Mouse (Mus musculus): Measurements from ENCODE around the gene Calhm2. TPM values are rescaled to one million over a fixed set of nuclear protein-coding genes. Genes with fewer than 3 reads are reported as not detected.
"Not testable (repeated sequence)": the region's sequence is repeated elsewhere in the genome, so short reads cannot be mapped to it uniquely, and the experiment has no call there.

The Calhm2 gene
- polyA plus RNA-seq, 1 experiment from 2014 or later = 0.84 TPM

GRCm38 (mm10) chr19:47157664-47158063, 19.6 kb upstream of the Calhm2 start, which contains the start of gene Calhm3:
Gene Calhm3 (minus strand): TSS chr19:47157764.
- WGBS = 85% methylated on average over 11 of the region's 11 CpGs
- Histone ChIP-seq H3K36me3 (ENCODE audit: control insufficient read depth, insufficient read depth) (no peaks in the 10 kb centered on the region), H3K9me3 (ENCODE audit: control insufficient read depth, low read length) (no peaks in the 10 kb centered on the region), H3K4me2 (ENCODE audit: low read length) (no peak within 1 kb of the TSS), H3K27ac (ENCODE audit: low read length) (no peak within 1 kb of the TSS), H3K4me3 (replicated peaks; ENCODE audit: low read length) (no peak within 1 kb of the TSS), H3K9ac (replicated peaks; ENCODE audit: low read depth, low read length) (no peak within 1 kb of the TSS), H3K4me1 (replicated peaks; ENCODE audit: control insufficient read depth, insufficient read depth, low read length) (no peaks in the 10 kb centered on the region), H3K27me3 (replicated peaks; ENCODE audit: control insufficient read depth, insufficient read depth, low read length) (no peaks in the 10 kb centered on the region)
- ATAC-seq = no peak

- no peak overlapping the region for H3K4me2 ChIP-seq (ENCODE audit: low read length)
- no peaks in the 10 kb centered on the region for H3K36me3 ChIP-seq (ENCODE audit: control insufficient read depth, insufficient read depth)
- H3K4me3 ChIP-seq (replicated peaks; ENCODE audit: low read length) = no peak overlapping the region
- no peaks in the 10 kb centered on the region for H3K9me3 ChIP-seq (ENCODE audit: control insufficient read depth, low read length)
- 0 out of 2 replicates have a peak, but pooled peaks cover 2% of the 10 kb centered on the region for H3K4me1 ChIP-seq (replicated peaks; ENCODE audit: control insufficient read depth, insufficient read depth, low read length)
- H3K9ac ChIP-seq (replicated peaks; ENCODE audit: low read depth, low read length) = no peak overlapping the region
- no peak for ATAC-seq
- 92% methylated on average over 7 of the region's 7 CpGs for WGBS
- H3K27me3 ChIP-seq (replicated peaks; ENCODE audit: control insufficient read depth, insufficient read depth, low read length) = no peaks in the 10 kb centered on the region
- H3K27ac ChIP-seq (ENCODE audit: low read length) = no peak overlapping the region
These were observed 15.7 kb upstream of the Calhm2 start for GRCm38 (mm10) chr19:47153767-47154166.

DNA sequence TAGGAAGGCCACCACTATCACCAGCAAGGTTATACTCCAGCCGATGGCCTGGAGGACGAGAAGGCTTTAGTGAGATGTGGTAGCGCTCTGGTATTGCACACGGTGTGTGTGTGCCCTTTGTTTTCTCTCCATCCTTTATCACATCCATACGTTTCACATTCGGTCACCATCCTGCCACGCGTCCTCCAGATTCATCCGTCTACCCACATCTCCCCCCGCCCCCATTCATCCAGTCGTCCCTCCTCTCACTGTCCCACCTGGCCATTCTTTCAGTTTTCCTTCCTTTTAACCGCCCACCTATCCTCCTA, 13.9 kb upstream of the Calhm2 start:
- Histone ChIP-seq H3K27ac (ENCODE audit: low read length) (no peak overlapping the region), H3K9ac (replicated peaks; ENCODE audit: low read depth, low read length) (peak overlapping the region; percentile 60), H3K4me2 (ENCODE audit: low read length) (peak overlapping the region; percentile 66), H3K36me3 (ENCODE audit: control insufficient read depth, insufficient read depth) (no peaks in the 10 kb centered on the region), H3K9me3 (ENCODE audit: control insufficient read depth, low read length) (no peaks in the 10 kb centered on the region), H3K27me3 (replicated peaks; ENCODE audit: control insufficient read depth, insufficient read depth, low read length) (no peaks in the 10 kb centered on the region), H3K4me1 (replicated peaks; ENCODE audit: control insufficient read depth, insufficient read depth, low read length) (0 out of 2 replicates have a peak, but pooled peaks cover 2% of the 10 kb centered on the region), H3K4me3 (replicated peaks; ENCODE audit: low read length) (peak overlapping the region; percentile 45)
- no peak; the same call in 1 of the 2 replicates for ATAC-seq
- WGBS = 60% methylated on average over 12 of the region's 12 CpGs

DNA sequence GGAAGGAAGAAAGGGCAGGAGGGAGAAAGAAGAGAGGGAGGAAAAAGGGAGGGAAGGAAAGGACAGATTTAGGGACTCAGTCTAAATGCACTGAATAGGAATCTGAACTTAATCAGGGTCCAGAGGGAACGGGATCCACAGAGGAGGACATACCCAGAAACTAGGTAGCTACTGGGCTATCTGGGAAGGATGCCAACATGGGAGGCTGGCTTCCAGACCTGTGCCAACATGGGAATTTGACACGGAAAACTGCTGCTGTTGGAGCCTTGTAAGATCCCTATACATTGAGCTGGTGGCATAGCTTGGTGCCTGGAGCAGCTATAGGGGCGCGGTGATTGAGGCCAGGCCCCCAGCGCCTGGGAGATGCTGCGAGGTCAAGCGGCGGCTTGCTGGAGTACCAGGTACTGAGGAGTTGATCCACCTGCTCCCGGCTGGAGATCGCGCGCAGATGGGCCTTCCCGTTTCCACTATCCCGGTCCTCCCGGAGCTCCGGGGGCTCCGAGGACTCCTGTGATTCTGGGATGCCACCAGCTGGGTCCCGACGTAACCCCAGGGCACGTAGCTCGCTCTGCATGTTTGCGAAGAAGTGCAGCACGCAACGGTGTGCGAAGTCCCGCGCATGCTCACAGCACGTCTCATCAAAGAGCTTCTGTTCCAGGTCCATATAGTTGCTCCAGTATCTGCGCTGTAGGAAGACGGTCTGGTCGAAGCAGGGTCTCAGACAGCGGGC, 13.4 kb upstream of the Calhm2 start:
- peak overlapping the region; percentile 60 for H3K9ac ChIP-seq (replicated peaks; ENCODE audit: low read depth, low read length)
- 0 out of 2 replicates have a peak, but pooled peaks cover 2% of the 10 kb centered on the region for H3K4me1 ChIP-seq (replicated peaks; ENCODE audit: control insufficient read depth, insufficient read depth, low read length)
- peak overlapping the region; percentile 66 for H3K4me2 ChIP-seq (ENCODE audit: low read length)
- no peaks in the 10 kb centered on the region for H3K27me3 ChIP-seq (replicated peaks; ENCODE audit: control insufficient read depth, insufficient read depth, low read length)
- WGBS = 29% methylated on average over 32 of the region's 32 CpGs
- H3K36me3 ChIP-seq (ENCODE audit: control insufficient read depth, insufficient read depth) = no peaks in the 10 kb centered on the region
- no peak overlapping the region for H3K27ac ChIP-seq (ENCODE audit: low read length)
- peak; percentile 67 for ATAC-seq
- no peaks in the 10 kb centered on the region for H3K9me3 ChIP-seq (ENCODE audit: control insufficient read depth, low read length)
- peak overlapping the region; percentile 45 for H3K4me3 ChIP-seq (replicated peaks; ENCODE audit: low read length)

DNA sequence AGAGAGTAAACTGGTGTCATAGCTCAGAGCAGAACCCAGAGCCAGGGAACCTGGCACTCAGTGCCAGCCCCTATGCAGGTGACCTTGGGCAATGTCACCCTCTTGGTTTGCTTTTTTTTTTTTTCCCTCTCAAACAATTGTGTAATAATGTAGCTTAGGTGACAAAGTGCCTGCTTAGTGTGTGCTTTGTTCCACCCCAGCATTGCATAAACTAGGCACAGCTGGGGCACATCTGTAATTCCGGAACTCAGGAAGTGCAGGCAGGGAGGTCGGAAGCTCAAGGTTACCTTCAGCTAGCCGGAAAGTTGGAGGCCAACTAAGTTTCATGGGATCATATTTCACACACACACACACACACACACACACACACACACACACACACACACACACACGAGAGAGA, 11.8 kb upstream of the Calhm2 start:
- no peak overlapping the region for H3K4me2 ChIP-seq (ENCODE audit: low read length)
- 64% methylated on average over 4 of the region's 4 CpGs for WGBS
- no peak overlapping the region for H3K27ac ChIP-seq (ENCODE audit: low read length)
- H3K9me3 ChIP-seq (ENCODE audit: control insufficient read depth, low read length) = no peaks in the 10 kb centered on the region
- no peak overlapping the region for H3K9ac ChIP-seq (replicated peaks; ENCODE audit: low read depth, low read length)
- 0 out of 2 replicates have a peak, but pooled peaks cover 2% of the 10 kb centered on the region for H3K4me1 ChIP-seq (replicated peaks; ENCODE audit: control insufficient read depth, insufficient read depth, low read length)
- no peak overlapping the region for H3K4me3 ChIP-seq (replicated peaks; ENCODE audit: low read length)
- H3K27me3 ChIP-seq (replicated peaks; ENCODE audit: control insufficient read depth, insufficient read depth, low read length) = no peaks in the 10 kb centered on the region
- ATAC-seq = no peak
- no peaks in the 10 kb centered on the region for H3K36me3 ChIP-seq (ENCODE audit: control insufficient read depth, insufficient read depth)

DNA sequence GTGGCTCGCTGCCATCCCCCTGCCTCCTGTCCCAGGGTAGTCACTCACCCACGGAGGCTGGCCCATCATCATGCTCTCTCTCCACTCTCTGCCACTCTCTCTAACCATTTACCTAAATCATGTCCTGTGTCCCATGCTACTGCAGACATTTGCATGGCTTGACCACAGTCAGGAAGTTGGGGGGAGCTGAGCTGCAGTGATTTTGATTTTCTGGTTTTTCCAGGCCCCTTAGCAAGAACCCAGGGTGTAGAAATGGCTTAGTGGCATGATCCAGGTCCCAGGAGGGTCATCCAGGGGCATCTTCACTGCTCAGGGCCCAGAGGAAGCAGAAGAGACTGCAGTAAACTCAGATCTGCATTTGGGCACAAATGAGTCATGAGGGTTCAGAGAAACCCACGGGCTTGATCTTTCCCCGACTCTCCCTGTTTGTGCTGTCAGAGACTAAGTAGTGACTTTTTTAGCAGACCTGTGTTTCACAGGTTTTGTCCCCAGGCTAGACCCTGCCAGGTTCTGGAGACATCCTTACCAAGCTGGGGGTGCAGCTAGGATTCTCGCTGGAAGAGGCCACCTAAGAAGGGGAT, 10.3 kb upstream of the Calhm2 start:
- no peak for ATAC-seq
- WGBS = 85% methylated on average over 5 of the region's 5 CpGs
- Histone ChIP-seq H3K4me1 (replicated peaks; ENCODE audit: control insufficient read depth, insufficient read depth, low read length) (0 out of 2 replicates have a peak, but pooled peaks cover 2% of the 10 kb centered on the region), H3K27me3 (replicated peaks; ENCODE audit: control insufficient read depth, insufficient read depth, low read length) (no peaks in the 10 kb centered on the region), H3K9ac (replicated peaks; ENCODE audit: low read depth, low read length) (no peak overlapping the region), H3K9me3 (ENCODE audit: control insufficient read depth, low read length) (no peaks in the 10 kb centered on the region), H3K36me3 (ENCODE audit: control insufficient read depth, insufficient read depth) (no peaks in the 10 kb centered on the region), H3K4me3 (replicated peaks; ENCODE audit: low read length) (no peak overlapping the region), H3K27ac (ENCODE audit: low read length) (no peak overlapping the region), H3K4me2 (ENCODE audit: low read length) (no peak overlapping the region)

DNA sequence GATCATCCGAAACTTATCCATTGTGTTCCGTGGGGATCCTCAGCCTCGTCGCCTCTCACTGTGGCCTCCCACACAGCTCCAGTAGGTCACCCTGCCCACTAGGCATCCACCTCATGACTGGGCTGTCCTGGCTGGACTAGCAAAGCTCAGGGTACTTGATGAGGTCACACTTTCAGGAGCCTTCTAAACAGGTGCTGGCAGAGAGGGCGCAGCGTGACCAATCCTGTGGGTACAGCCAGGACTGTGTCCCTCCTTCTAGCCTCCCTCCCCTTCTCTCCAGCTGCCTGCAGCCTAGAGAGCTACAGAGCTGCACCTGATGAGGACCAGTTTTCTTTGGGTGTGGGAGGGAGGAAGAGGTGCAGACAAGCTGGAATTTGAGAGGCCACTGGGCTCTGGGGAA, 6.1 kb upstream of the Calhm2 start, which contains the start of gene Calhm1:
Calhm1 (minus strand) TSS at position 101 of the 400 bp plus-strand sequence.
- no peak for ATAC-seq
- H3K27me3 ChIP-seq (replicated peaks; ENCODE audit: control insufficient read depth, insufficient read depth, low read length) = no peaks in the 10 kb centered on the region
- H3K4me1 ChIP-seq (replicated peaks; ENCODE audit: control insufficient read depth, insufficient read depth, low read length) = no peaks in the 10 kb centered on the region
- no peaks in the 10 kb centered on the region for H3K36me3 ChIP-seq (ENCODE audit: control insufficient read depth, insufficient read depth)
- no peak within 1 kb of the TSS for H3K4me2 ChIP-seq (ENCODE audit: low read length)
- no peak within 1 kb of the TSS for H3K27ac ChIP-seq (ENCODE audit: low read length)
- no peaks in the 10 kb centered on the region for H3K9me3 ChIP-seq (ENCODE audit: control insufficient read depth, low read length)
- H3K4me3 ChIP-seq (replicated peaks; ENCODE audit: low read length) = no peak within 1 kb of the TSS
- WGBS = 90% methylated on average over 6 of the region's 6 CpGs
- H3K9ac ChIP-seq (replicated peaks; ENCODE audit: low read depth, low read length) = no peak within 1 kb of the TSS

GRCm38 (mm10) chr19:47142438-47142837, 4.3 kb upstream of the Calhm2 start:
- H3K9ac ChIP-seq (replicated peaks; ENCODE audit: low read depth, low read length) = no peak overlapping the region
- no peak for ATAC-seq

DNA sequence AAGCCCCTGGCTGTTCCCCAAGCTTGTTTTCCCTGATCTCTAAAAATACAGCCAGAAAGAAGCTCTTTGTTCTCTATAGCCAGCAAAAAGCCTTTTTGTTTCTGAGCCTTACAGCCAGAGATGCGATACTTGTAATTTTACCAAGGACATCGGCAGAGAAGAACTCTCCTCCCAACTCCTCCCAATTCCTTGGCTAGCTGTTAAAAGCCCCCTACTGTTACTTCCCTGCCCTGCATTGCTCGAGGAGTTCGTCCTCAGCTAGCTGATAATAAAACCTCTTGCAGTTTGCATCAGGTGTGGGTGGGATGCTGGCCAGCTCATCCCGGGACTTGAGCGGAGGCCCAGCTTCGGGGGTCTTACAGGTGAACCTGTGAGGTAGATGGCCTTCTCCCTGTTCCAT, 1.5 kb upstream of the Calhm2 start:
- peaks cover 16% of the 10 kb centered on the region for H3K4me1 ChIP-seq (replicated peaks; ENCODE audit: control insufficient read depth, insufficient read depth, low read length)
- not testable (repeated sequence) for H3K4me2 ChIP-seq (ENCODE audit: low read length); H3K9ac ChIP-seq (replicated peaks; ENCODE audit: low read depth, low read length); H3K27me3 ChIP-seq (replicated peaks; ENCODE audit: control insufficient read depth, insufficient read depth, low read length); H3K4me3 ChIP-seq (replicated peaks; ENCODE audit: low read length); ATAC-seq; H3K27ac ChIP-seq (ENCODE audit: low read length); H3K36me3 ChIP-seq (ENCODE audit: control insufficient read depth, insufficient read depth); H3K9me3 ChIP-seq (ENCODE audit: control insufficient read depth, low read length)
- 39% methylated on average over 7 of the region's 7 CpGs for WGBS

More at GRCm38 (mm10) chr19:47142438-47142837, 4.3 kb upstream of the Calhm2 start:
- H3K27ac ChIP-seq (ENCODE audit: low read length) = no peak overlapping the region
- no peak overlapping the region for H3K4me3 ChIP-seq (replicated peaks; ENCODE audit: low read length)
- H3K4me2 ChIP-seq (ENCODE audit: low read length) = no peak overlapping the region
- no peaks in the 10 kb centered on the region for H3K36me3 ChIP-seq (ENCODE audit: control insufficient read depth, insufficient read depth)
- WGBS = 84% methylated on average over 6 of the region's 6 CpGs
- H3K27me3 ChIP-seq (replicated peaks; ENCODE audit: control insufficient read depth, insufficient read depth, low read length) = no peaks in the 10 kb centered on the region
- peaks cover 9% of the 10 kb centered on the region for H3K4me1 ChIP-seq (replicated peaks; ENCODE audit: control insufficient read depth, insufficient read depth, low read length)
- no peaks in the 10 kb centered on the region for H3K9me3 ChIP-seq (ENCODE audit: control insufficient read depth, low read length)

Measured in forebrain, embryonic 16.5 days (tissue).